ENCODE assay signal across 9 mouse cellular contexts in the genomic region with DNA sequence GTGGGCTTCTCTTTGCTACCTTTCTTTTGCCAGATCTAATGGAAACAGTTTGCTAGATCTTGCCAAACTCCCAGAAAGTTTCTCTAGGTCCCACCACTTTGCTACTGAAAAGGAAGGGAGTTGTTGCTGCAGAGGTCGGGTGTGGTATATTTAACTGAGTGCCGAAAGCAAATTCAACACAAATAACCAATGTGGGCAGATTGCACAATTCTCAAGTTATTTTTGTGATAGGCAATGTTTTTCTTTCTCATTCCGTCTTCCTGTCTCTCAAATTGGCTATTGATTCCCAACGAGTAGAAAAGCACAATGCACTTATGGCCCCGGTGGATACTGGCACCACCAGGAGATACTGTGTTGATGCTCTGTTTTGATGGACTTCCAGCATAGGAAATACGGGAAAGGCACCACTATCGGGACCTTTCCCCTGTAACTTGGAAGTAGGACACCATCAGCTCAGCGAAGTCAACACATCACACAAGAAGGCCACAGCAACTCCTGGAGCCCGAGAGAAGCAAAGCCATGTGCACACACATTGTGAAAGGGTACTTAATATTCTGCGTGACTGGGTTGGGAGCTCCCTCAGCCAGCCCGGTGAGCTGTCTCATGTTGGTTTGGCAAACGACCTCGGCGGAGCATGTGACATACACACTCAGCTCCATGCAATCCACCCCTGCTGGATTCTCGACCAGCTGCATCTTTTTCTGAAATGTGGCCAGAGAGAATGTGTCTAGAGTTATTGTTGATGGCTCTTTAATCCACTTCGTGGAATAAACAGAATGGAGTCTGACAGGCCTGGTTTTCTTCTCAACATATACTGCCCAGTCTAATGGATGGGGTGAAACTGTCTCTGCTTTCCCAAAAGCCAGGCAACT. TPM values are rescaled to one million over a fixed set of nuclear protein-coding genes. Genes with fewer than 3 reads are reported as not detected.
A peak's percentile ranks its signal among the peaks of the same experiment; 100 is the strongest.
DNase-seq lines count a peak whose midpoint lies in the region; ATAC-seq lines count a peak whose summit lies in the region.
"Had no signal": no experiment of that assay in that cellular context is flagged by ENCODE, and none has a peak within 500 bp of the region (broad histone marks: within the 10 kb centered on the region; RNA-seq: fewer than 3 reads in every experiment).

No protein-coding gene starts in this region.

- peak; percentile 42 to 68 for DNase-seq in urinary bladder, adult 18-20 months (ENCODE audit: low spot score in 2 of 2)
- no peak for DNase-seq in urinary bladder, postnatal 10 days (ENCODE audit: low spot score)
- DNase-seq in heart, postnatal 10 days = peak; percentile 77
- peak; percentile 68 for DNase-seq in left cerebral cortex, postnatal 4 days
- DNase-seq in spleen, postnatal 14 days (ENCODE audit: low spot score in 2 of 2) = no peak
- DNase-seq in right cerebral cortex, postnatal 36 days (ENCODE audit: low spot score in 2 of 2) = no peak
- DNase-seq: liver, embryonic 13.5 days had no signal

- H3K9ac ChIP-seq in forebrain, embryonic 12.5 days = no peak overlapping the region
- no peak overlapping the region for H3K9ac ChIP-seq in midbrain, embryonic 13.5 days (replicated peaks)
- H3K9ac ChIP-seq: liver, embryonic 13.5 days had no signal

- no peak overlapping the region for H3K4me2 ChIP-seq in forebrain, embryonic 12.5 days
- H3K4me2 ChIP-seq in midbrain, embryonic 13.5 days (replicated peaks) = no peak overlapping the region
- H3K4me2 ChIP-seq: liver, embryonic 13.5 days had no signal

- no peaks in the 10 kb centered on the region for H3K36me3 ChIP-seq in forebrain, embryonic 12.5 days (replicated peaks)
- no peaks in the 10 kb centered on the region for H3K36me3 ChIP-seq in midbrain, embryonic 13.5 days
- H3K36me3 ChIP-seq: liver, embryonic 13.5 days had no signal

- H3K9me3 ChIP-seq in forebrain, embryonic 12.5 days = peaks cover 9% of the 10 kb centered on the region; the same call in 1 of the 2 replicates
- H3K9me3 ChIP-seq in midbrain, embryonic 13.5 days = 0 out of 2 replicates have a peak, but pooled peaks cover 2% of the 10 kb centered on the region

- peaks cover 22% of the 10 kb centered on the region; the same call in 1 of the 2 replicates for H3K27me3 ChIP-seq in forebrain, embryonic 12.5 days
- no peaks in the 10 kb centered on the region for H3K27me3 ChIP-seq in midbrain, embryonic 13.5 days
- H3K27me3 ChIP-seq: liver, embryonic 13.5 days had no signal

- peaks cover 27% of the 10 kb centered on the region for H3K4me1 ChIP-seq in forebrain, embryonic 12.5 days
- peaks cover 23% of the 10 kb centered on the region for H3K4me1 ChIP-seq in midbrain, embryonic 13.5 days (replicated peaks)

- peak; percentile 70 for ATAC-seq in forebrain, embryonic 12.5 days (ENCODE audit: low FRiP score)
- ATAC-seq in midbrain, embryonic 13.5 days = peak; percentile 63; the same call in 1 of the 2 replicates

- no peak overlapping the region for H3K4me3 ChIP-seq in forebrain, embryonic 12.5 days (replicated peaks)
- H3K4me3 ChIP-seq in midbrain, embryonic 13.5 days (replicated peaks) = no peak overlapping the region
- H3K4me3 ChIP-seq: liver, embryonic 13.5 days had no signal

- WGBS in forebrain, embryonic 12.5 days = 60% methylated on average over 16 of the region's 16 CpGs
- WGBS in midbrain, embryonic 13.5 days = 59% methylated on average over 16 of the region's 16 CpGs

- peak overlapping the region; percentile 60 for H3K27ac ChIP-seq in forebrain, embryonic 12.5 days
- H3K27ac ChIP-seq in midbrain, embryonic 13.5 days = peak overlapping the region; percentile 61

- intact Hi-C loops in heart, postnatal 10 days (cut with DNase I) = no loop called here
- intact Hi-C loops in left cerebral cortex, postnatal 4 days (cut with DNase I) = no loop called here

RNA-seq across cellular contexts. Expression of a gene that starts 35.3 kb away (rescaled TPM):
- 11.7 and 11.8 TPM in 2 replicates for polyA plus RNA-seq in forebrain, embryonic 12.5 days (2016; fragmentation: Nextera tagmentation; extraction: Ambion mirVana)
- total RNA-seq in heart, postnatal 10 days (2021) = 10 to 100 TPM; 43.3 to 47.3 TPM
- total RNA-seq in left cerebral cortex, postnatal 4 days (2021) = 1 to 10 TPM; 7.0 to 7.9 TPM
- polyA plus RNA-seq in midbrain, embryonic 13.5 days (2015; fragmentation: Nextera tagmentation; extraction: Ambion mirVana) = 8.1 and 8.2 TPM in 2 replicates

RNA-seq across cellular contexts. Expression of a gene that starts 43.6 kb away (rescaled TPM):
- 13.4 and 15.6 TPM in 2 replicates for polyA plus RNA-seq in forebrain, embryonic 12.5 days (2016; fragmentation: Nextera tagmentation; extraction: Ambion mirVana)
- total RNA-seq in heart, postnatal 10 days (2021) = 10 to 100 TPM; 48.9 to 49.0 TPM
- total RNA-seq in left cerebral cortex, postnatal 4 days (2021) = 10 to 100 TPM; 64.7 to 66.3 TPM
- 11.7 and 14.4 TPM in 2 replicates for polyA plus RNA-seq in midbrain, embryonic 13.5 days (2015; fragmentation: Nextera tagmentation; extraction: Ambion mirVana)

Comparison
In these comparisons a context has a peak if more than half of its experiments do, and no peak if none do; other contexts are left out.
1. DNase-seq: peak in urinary bladder, adult 18-20 months (2 of 2), heart, postnatal 10 days (2 of 2) and left cerebral cortex, postnatal 4 days (single experiment); none in urinary bladder, postnatal 10 days (single experiment), spleen, postnatal 14 days (0 of 2) and right cerebral cortex, postnatal 36 days (0 of 2).
2. RNA of a gene that starts 35.3 kb away (total RNA-seq): 43.3 to 47.3 TPM in heart, postnatal 10 days; 7.0 to 7.9 TPM in left cerebral cortex, postnatal 4 days; every median in the first group is over 4 times any median in the second.